Mouse (Mus musculus): ENCODE measurements around the gene Zfp235.

Zfp235 gene

GRCm38 (mm10) chr7:24133996-24134828 is at the start of gene Zfp235:
TSS of gene Zfp235 (plus strand) at chr7:24134169.
- DNase-seq = peak; percentile 99

DNA sequence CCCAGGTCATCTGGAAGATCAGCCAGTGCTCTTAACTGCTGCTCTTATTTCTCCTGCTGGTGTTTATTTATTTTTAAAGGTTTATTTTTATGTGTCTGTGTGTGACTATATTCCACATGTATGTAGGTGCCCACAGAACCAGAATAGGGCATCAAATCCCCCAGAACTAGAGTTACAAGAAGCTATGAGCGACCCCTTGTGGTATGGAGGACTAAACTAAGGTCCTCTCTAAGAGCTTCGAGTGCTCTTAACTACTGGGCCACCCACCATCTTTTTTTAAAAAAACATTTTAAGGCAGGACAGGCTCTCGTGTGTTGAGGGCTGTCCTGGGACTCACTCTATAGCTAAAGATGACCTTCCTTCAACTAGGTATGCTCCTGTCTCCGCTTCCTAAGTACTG is 47.1 kb upstream of the Zfp235 start:
- peak; percentile 70 for DNase-seq

- peak; percentile 48 for DNase-seq
Observed at GRCm38 (mm10) chr7:24087485-24088125, 46.4 kb upstream of the Zfp235 start.

- DNase-seq = peak; percentile 84
Observed at GRCm38 (mm10) chr7:24104403-24104802, 29.6 kb upstream of the Zfp235 start.

GRCm38 (mm10) chr7:24105144-24105703 is 28.7 kb upstream of the Zfp235 start:
- DNase-seq = peak; percentile 89

GRCm38 (mm10) chr7:24110839-24111238 is 23.1 kb upstream of the Zfp235 start:
- peak; percentile 70 for DNase-seq

- DNase-seq = no peak
Observed at GRCm38 (mm10) chr7:24111772-24112155, 22.2 kb upstream of the Zfp235 start.

GRCm38 (mm10) chr7:24112156-24112856 is 21.7 kb upstream of the Zfp235 start, which contains the start of gene Zfp112:
TSS of gene Zfp112 (plus strand) at chr7:24112314.
- peak; percentile 98 for DNase-seq

- peak; percentile 95 for DNase-seq
Observed at GRCm38 (mm10) chr7:24113001-24113400, 21.0 kb upstream of the Zfp235 start.

- DNase-seq = no peak
Observed at GRCm38 (mm10) chr7:24116655-24117054, 17.3 kb upstream of the Zfp235 start.

DNA sequence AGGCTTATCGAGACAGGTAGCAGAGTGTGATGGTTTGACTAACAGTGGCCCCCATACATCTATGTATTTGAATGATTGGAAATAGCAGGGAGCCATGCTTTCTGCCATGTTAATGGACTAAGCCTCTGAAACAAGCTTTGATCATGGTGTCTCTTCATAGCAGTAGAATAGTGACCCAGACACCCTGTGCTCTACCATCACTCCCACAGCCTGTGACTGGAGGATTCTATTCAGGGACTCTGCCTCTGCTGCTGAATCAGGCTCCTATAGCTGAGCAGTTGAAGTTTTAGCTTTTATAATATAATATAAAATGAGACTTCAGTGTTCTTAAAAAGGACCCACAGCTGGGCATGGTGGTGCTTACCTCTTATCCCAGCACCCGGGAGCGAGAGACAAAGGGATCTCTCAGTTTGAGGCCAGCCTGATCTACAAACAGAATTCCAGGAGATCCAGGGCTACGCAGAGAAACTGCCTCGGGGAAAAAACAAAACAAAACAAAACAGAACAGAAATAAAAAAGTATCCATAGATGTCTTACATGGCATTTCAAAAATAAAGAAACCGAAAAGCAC is 459 bp upstream of the Zfp235 start:
- DNase-seq = peak; percentile 53

- DNase-seq = peak; percentile 81
Observed at GRCm38 (mm10) chr7:24142566-24142965, 8.6 kb downstream of the Zfp235 start.

DNA sequence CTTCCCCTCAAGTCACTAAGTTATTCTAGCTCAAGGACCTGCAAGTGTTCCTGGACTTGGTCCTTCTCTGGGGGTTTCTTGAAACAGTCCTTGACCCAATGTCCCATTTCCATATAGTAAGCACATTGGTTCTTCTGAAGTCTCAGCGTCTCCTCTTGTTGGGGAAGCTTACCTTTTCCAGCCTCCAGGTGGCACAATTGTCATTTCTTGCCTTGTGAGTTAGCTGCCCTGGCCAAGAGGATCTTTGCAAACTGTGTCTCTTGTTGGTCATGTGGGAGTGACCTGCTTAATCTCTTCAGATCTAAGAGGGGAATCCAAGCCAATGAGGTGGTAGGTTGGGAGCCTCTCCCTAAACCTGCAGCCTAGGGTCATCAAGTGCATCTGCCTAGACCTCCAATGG is 19.3 kb downstream of the Zfp235 start:
- DNase-seq = peak; percentile 62

DNA sequence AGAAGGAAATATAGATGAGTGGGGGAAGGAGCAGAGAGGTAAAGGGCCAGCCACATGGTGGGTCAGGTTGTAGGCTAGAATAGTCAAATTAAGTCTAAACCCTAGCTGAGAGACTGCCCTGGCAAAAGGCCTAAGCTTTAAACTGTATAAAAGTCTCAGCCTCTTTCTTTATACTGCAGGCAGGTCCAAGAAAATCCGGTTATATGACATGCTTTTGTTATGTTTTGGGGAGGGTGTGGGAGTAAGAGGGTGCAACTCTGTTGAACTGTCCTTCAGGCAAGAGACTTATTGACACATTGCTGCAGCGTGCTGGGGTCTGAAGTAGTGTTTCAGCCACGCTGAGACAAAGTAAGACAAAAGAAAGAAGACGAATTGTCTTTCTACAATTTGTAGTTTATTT is 38.2 kb downstream of the Zfp235 start:
- DNase-seq = no peak

- DNase-seq = peak; percentile 91
Observed at GRCm38 (mm10) chr7:24174618-24175336, 40.8 kb downstream of the Zfp235 start, which contains the start of gene Zfp114. TSS of gene Zfp114 (plus strand) at chr7:24175060.

DNA sequence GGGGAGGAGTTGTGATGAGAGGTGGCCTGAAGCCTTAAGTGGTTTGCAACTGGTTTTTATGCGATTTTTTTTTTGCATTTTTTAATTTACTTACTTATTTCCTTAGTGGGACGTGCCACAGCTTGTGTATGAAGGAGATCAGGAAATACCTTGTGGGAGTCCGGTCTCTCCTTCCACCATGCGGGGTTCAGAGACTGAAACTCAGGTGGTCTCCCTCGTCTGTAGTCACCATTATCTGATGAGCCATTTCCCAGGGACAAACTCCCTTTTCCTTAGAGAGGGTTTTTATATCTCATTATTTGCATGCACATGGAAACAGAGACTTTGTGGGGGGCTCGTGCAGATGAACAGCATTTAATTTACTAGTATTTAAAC is 41.4 kb downstream of the Zfp235 start:
- DNase-seq = no peak

GRCm38 (mm10) chr7:24187611-24188010 is 53.6 kb downstream of the Zfp235 start:
- peak; percentile 45 for DNase-seq

GRCm38 (mm10) chr7:24188901-24189570 is 55.1 kb downstream of the Zfp235 start:
- peak; percentile 67 for DNase-seq

DNA sequence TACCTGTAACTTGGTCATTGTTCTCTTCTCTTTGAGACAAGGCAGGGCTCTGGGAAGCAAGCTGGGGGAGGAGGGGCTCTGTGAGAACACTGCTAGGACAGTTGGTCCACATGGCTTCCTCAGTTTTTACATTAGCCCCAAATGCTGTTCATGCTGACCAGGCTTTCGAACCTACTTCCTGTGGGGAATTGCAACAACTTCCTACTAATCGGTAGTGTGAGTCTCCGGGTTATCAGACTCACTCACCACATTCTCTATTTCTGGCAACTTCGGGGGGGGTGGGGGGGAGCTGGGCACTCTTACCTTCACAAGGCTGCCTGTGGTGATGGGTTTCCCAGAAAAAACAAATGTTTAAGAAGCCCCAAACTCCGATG is 55.6 kb downstream of the Zfp235 start:
- DNase-seq = peak; percentile 79

GRCm38 (mm10) chr7:24191361-24191760 is 57.4 kb downstream of the Zfp235 start:
- peak; percentile 69 for DNase-seq

All from heart, adult 11 months (tissue).